Mouse (Mus musculus) cerebellum, postnatal 25 days (tissue): ENCODE data around the gene Pop4.

Source experiments
- DNase-seq, 2 experiments: peaks; one replicate each; pipeline ENCODE4 v3.0.0; 2021; ENCODE audit warnings: mixed read lengths in 2 of 2

Gene Pop4

GRCm38 (mm10) chr7:38219526-38219925, 51.7 kb downstream of the Pop4 start:
- DNase-seq, result peak in 1 of 2 experiments; percentile 50

- no peak for DNase-seq
Measured at GRCm38 (mm10) chr7:38218631-38219367, 52.4 kb downstream of the Pop4 start.

- DNase-seq, result peak in 1 of 2 experiments; percentile 48
Measured at GRCm38 (mm10) chr7:38217417-38218171, 53.6 kb downstream of the Pop4 start.

- DNase-seq, result no peak
Measured at GRCm38 (mm10) chr7:38215697-38216096, 55.5 kb downstream of the Pop4 start.

GRCm38 (mm10) chr7:38215281-38215680, 55.9 kb downstream of the Pop4 start:
- no peak for DNase-seq

GRCm38 (mm10) chr7:38214473-38215214, 56.6 kb downstream of the Pop4 start:
- no peak for DNase-seq

- peak; percentile 64 to 76 for DNase-seq
Measured at GRCm38 (mm10) chr7:38212651-38213062, 58.6 kb downstream of the Pop4 start.
